8 mouse cellular contexts compared by ENCODE assay signal in the genomic region with DNA sequence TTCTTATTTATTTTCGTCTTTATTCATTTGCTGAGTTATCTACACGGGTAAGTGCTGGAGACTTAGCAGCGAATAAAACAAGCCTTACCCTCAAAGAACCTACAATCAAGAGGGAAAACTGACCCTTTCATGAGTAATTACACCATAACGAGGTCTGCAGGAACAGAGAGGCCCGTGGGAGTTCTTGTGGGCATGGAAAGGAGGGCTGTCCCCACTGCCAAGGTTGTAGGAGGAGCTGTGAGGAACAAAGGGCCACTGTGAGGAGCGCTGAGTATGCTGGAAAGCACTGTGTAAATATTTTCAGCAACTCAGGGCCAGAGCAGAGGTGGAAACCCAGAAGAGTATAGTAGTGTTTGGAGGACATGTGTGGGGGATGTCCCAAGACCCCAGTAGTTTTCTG.
A peak's percentile ranks its signal among the peaks of the same experiment; 100 is the strongest.
DNase-seq lines count a peak whose midpoint lies in the region; ATAC-seq and TF ChIP-seq lines count a peak whose summit lies in the region.

No protein-coding gene starts in this region.

- no peak overlapping the region for H3K9ac ChIP-seq in lung, embryonic 14.5 days

- TF ChIP-seq POLR2A in lung, adult 2 months (IDR thresholded peaks at IDR 0.05; ENCODE audit: borderline replicate concordance, extremely low read depth, low read depth, low read length): no peak

- WGBS in lung, embryonic 14.5 days: 17% methylated on average over 6 of the region's 6 CpGs
- 35% methylated on average over 6 of the region's 6 CpGs for WGBS in lung, adult 2 months
- 28% methylated on average over 6 of the region's 6 CpGs for WGBS in forebrain, embryonic 10.5 days

- no peaks in the 10 kb centered on the region for H3K36me3 ChIP-seq in lung, embryonic 14.5 days (ENCODE audit: insufficient read depth)
- peaks cover 6% of the 10 kb centered on the region; the same call in 1 of the 2 replicates for H3K36me3 ChIP-seq in forebrain, embryonic 10.5 days (replicated peaks)

- no peak overlapping the region for H3K4me2 ChIP-seq in lung, embryonic 14.5 days

- ATAC-seq in lung, embryonic 14.5 days (ENCODE audit: insufficient read depth): peak; percentile 82
- no peak for ATAC-seq in granulocyte monocyte progenitor cell, adult 5-6 weeks (replicated peaks; ENCODE audit: poor library complexity, severe bottlenecking)

- peak; percentile 71 for DNase-seq in lung, embryonic 14.5 days
- no peak for DNase-seq in lung, adult 2 months
- DNase-seq in forebrain, embryonic 10.5 days (ENCODE audit: extremely low spot score, low spot score): peak; percentile 50
- DNase-seq in left cerebral cortex, adult 2 months (ENCODE audit: extremely low spot score in 1 of 2, low spot score in 2 of 2): peak; percentile 35 to 40
- peak; percentile 42 for DNase-seq in neural tube, embryonic 10.5 days (ENCODE audit: extremely low spot score, low spot score)
- DNase-seq in thymus, adult 18-20 months: no peak
- DNase-seq in kidney, postnatal 36 days: no peak

- intact Hi-C loops in left cerebral cortex, adult 2 months (cut with DNase I): no loop called here

- H3K27ac ChIP-seq in lung, embryonic 14.5 days (ENCODE audit: low read depth): peak overlapping the region; percentile 70; the same call in 1 of the 2 replicates
- peak overlapping the region; percentile 86 for H3K27ac ChIP-seq in forebrain, embryonic 10.5 days
- no peak overlapping the region for H3K27ac ChIP-seq in left cerebral cortex, adult 2 months

- H3K9me3 ChIP-seq in lung, embryonic 14.5 days (ENCODE audit: low read depth, low read length): no peaks in the 10 kb centered on the region
- no peaks in the 10 kb centered on the region for H3K9me3 ChIP-seq in forebrain, embryonic 10.5 days

- H3K27me3 ChIP-seq in lung, embryonic 14.5 days (ENCODE audit: insufficient read depth, low read length): no peaks in the 10 kb centered on the region
- no peaks in the 10 kb centered on the region for H3K27me3 ChIP-seq in forebrain, embryonic 10.5 days (ENCODE audit: poor library complexity, severe bottlenecking)

- peaks cover 14% of the 10 kb centered on the region for H3K4me1 ChIP-seq in lung, embryonic 14.5 days (ENCODE audit: insufficient read depth)
- no peaks in the 10 kb centered on the region for H3K4me1 ChIP-seq in lung, adult 2 months (ENCODE audit: control insufficient read depth, insufficient read depth, low read length)
- peaks cover 63% of the 10 kb centered on the region for H3K4me1 ChIP-seq in forebrain, embryonic 10.5 days

- TF ChIP-seq CTCF in lung, embryonic 14.5 days (IDR thresholded peaks at IDR 0.05; ENCODE audit: low read depth): no peak
- no peak for TF ChIP-seq CTCF in lung, adult 2 months (IDR thresholded peaks at IDR 0.05; ENCODE audit: insufficient read depth, low read length)
- TF ChIP-seq CTCF in left cerebral cortex, adult 2 months (IDR thresholded peaks at IDR 0.05): no peak

- H3K4me3 ChIP-seq in lung, embryonic 14.5 days (ENCODE audit: low read depth, low read length): no peak overlapping the region
- no peak overlapping the region for H3K4me3 ChIP-seq in lung, adult 2 months (replicated peaks; ENCODE audit: extremely low read depth, low read depth, low read length)
- H3K4me3 ChIP-seq in forebrain, embryonic 10.5 days: no peak overlapping the region
- H3K4me3 ChIP-seq in left cerebral cortex, adult 2 months: no peak overlapping the region

Comparison
In these comparisons a context has a peak if more than half of its experiments do, and no peak if none do; other contexts are left out.
1. DNase-seq: peak in lung, embryonic 14.5 days (single experiment), forebrain, embryonic 10.5 days (single experiment), left cerebral cortex, adult 2 months (2 of 2) and neural tube, embryonic 10.5 days (single experiment); none in lung, adult 2 months (single experiment), thymus, adult 18-20 months (0 of 2) and kidney, postnatal 36 days (0 of 2).